Mouse (Mus musculus) limb, embryonic 12.5 days (tissue): ENCODE results near the gene Klhdc3. TPM values are rescaled to one million over a fixed set of nuclear protein-coding genes. Genes with fewer than 3 reads are reported as not detected.
A peak's percentile ranks its signal among the peaks of the same experiment; 100 is the strongest.

Source experiments
- ATAC-seq: fragments of 200-750 bp; cut with Nextera tagmentation; 2 replicates; pipeline ENCODE4 v1.8.0; 2017; ENCODE audit warnings: low read depth, moderate TSS enrichment; ENCODE audit not compliant: insufficient number of reproducible peaks, insufficient read depth, low FRiP score, low TSS enrichment
- H3K27ac ChIP-seq: fragments of 300-500 bp; sonication (generic); 2 replicates; pipeline ENCODE4 v1.5.1; 2016; ENCODE audit warnings: mild to moderate bottlenecking, moderate library complexity
- H3K27me3 ChIP-seq: fragments of 300-500 bp; sonication (generic); 2 replicates; pipeline ENCODE4 v1.6.1; 2016; ENCODE audit warnings: mild to moderate bottlenecking, moderate library complexity
- H3K36me3 ChIP-seq: fragments of 300-500 bp; sonication (generic); 2 replicates; pipeline ENCODE4 v1.6.1; 2016; ENCODE audit warnings: mild to moderate bottlenecking, moderate library complexity
- H3K4me1 ChIP-seq: fragments of 300-500 bp; sonication (generic); replicated peaks from 2 replicates; pipeline ENCODE4 v1.6.1; 2016
- H3K4me2 ChIP-seq: fragments of 300-500 bp; sonication (generic); 2 replicates; pipeline ENCODE4 v1.6.1; 2016; ENCODE audit warnings: mild to moderate bottlenecking, moderate library complexity
- H3K4me3 ChIP-seq: fragments of 300-500 bp; sonication (generic); replicated peaks from 2 replicates; pipeline ENCODE4 v1.5.1; 2016; ENCODE audit warnings: mild to moderate bottlenecking
- H3K9ac ChIP-seq: fragments of 300-500 bp; sonication (generic); replicated peaks from 2 replicates; pipeline ENCODE4 v1.6.1; 2016; ENCODE audit warnings: mild to moderate bottlenecking, moderate library complexity
- H3K9me3 ChIP-seq: fragments of 300-500 bp; sonication (generic); 2 replicates; pipeline ENCODE4 v1.6.1; 2016; ENCODE audit warnings: mild to moderate bottlenecking, moderate library complexity
- WGBS: fragments of 180-500 bp; shearing (Covaris S2); methylation state at CpG from one replicate; pipeline ENCODE4 v1.1.7; 2016; 5-methylcytosine and 5-hydroxymethylcytosine counted together
- polyA plus RNA-seq: library from polyadenylated mRNA; unstranded; fragments of >200 nt; fragmentation: Nextera tagmentation; extraction: Ambion mirVana; gene quantifications from 2 replicates; pipeline ENCODE4 v1.2.1, GENCODE M21; 2016

Gene Klhdc3
- polyA plus RNA-seq, 1 experiment from 2014 or later = 122 TPM

DNA sequence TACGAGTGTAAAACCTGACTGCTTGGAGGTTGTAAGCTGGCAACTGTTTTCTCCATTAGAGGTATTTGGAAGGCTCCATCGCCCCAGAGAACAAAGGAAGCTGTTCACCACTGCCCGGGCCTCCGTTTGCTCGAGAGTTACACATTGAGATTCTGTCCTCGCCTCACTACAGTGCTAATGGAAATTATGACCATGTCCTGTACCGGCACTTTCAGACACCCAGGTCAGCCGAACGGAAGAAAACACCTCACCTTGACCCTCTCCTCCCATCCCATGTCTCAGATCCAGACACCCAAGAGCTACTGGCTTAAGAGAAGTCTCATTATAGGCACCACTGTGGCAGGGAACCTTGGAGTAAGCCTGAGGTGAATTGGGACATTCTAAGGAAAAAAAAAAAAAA lies 33.1 kb upstream of the Klhdc3 start:
- no peak overlapping the region for H3K27ac ChIP-seq
- H3K9ac ChIP-seq = no peak overlapping the region
- no peaks in the 10 kb centered on the region for H3K9me3 ChIP-seq
- no peak overlapping the region for H3K4me3 ChIP-seq
- no peaks in the 10 kb centered on the region for H3K27me3 ChIP-seq
- peaks cover 51% of the 10 kb centered on the region for H3K36me3 ChIP-seq
- ATAC-seq = no peak
- H3K4me1 ChIP-seq = peaks cover 14% of the 10 kb centered on the region
- H3K4me2 ChIP-seq = no peak overlapping the region
- 90% methylated on average over 9 of the region's 9 CpGs for WGBS

- no peaks in the 10 kb centered on the region for H3K27me3 ChIP-seq
- H3K9ac ChIP-seq = peak overlapping the region; percentile 94
- H3K4me2 ChIP-seq = peak overlapping the region; percentile 99
- H3K4me1 ChIP-seq = peaks cover 14% of the 10 kb centered on the region
- no peak for ATAC-seq
- 76% methylated on average over 7 of the region's 7 CpGs for WGBS
- H3K9me3 ChIP-seq = no peaks in the 10 kb centered on the region
- peaks cover 40% of the 10 kb centered on the region for H3K36me3 ChIP-seq
- no peak overlapping the region for H3K27ac ChIP-seq
- peak overlapping the region; percentile 100 for H3K4me3 ChIP-seq
These were observed 31.7 kb upstream of the Klhdc3 start for GRCm38 (mm10) chr17:46712442-46712841.

DNA sequence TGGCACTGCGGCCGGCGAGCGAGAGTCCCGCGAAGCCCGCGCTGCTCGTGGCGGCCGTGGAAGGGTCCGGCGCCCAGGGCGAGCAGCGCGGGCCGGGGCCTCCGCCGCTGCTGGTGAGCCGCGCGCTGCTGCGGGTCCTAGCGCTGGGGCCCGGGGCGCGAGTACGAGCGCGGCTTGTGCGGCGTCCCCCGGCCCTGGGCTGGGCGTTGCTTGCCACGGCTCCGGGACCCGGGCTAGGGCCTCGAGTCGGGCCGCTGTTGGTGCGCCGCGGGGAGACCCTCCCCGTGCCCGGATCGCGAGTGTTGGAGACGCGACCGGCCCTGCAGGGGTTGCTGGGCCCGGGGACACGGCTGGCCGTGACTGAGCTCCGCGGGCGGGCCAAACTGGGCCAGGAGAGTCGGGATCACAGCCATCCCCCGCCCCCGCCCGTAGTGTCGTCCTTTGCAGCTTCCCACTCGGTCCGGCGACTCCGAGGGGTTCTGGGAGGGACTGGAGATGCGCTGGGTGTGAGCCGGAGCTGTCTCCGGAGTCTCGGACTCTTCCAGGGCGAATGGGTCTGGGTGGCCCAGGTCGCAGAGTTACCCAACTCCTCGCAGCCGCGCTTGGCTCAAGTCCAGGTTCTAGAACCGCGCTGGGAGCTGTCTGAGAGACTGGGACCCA lies 31.0 kb upstream of the Klhdc3 start:
- 0 out of 2 replicates have a peak, but pooled peaks have one; percentile 35 for ATAC-seq
- peaks cover 33% of the 10 kb centered on the region for H3K36me3 ChIP-seq
- WGBS = under 1% methylated on average over 76 of the region's 76 CpGs

DNA sequence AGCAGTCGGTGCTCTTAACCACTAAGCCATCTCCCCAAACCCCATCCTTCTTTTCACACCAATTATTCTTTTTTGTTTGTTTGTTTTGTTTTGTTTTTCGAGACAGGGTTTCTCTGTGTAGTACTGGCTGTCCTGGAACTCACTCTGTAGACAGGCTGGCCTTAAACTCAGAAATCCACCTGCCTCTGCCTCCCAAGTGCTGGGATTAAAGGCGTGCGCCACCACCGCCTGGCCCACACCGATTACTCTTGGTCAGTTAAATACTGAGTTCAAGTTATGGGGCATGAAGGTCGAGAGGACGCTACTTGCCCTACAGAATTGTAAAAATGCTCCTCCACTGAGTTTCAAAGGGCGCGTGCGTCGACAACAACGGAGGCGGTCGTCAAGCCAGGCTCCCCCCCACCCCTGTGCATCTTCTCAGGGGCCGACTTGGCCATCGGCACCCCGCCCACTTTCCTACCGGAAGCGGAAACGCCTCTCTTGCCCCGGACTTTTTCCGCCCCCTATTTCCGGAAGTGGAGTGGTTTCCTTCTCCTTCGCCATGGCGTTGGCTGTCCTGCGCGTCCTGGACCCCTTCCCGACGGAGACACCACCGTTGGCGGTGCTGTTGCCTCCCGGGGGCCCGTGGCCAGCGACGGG lies 30.4 kb upstream of the Klhdc3 start, which contains the start of gene Pex6:
TSS of gene Pex6 (plus strand) at position 505 of the 639 bp plus-strand sequence.
- Histone ChIP-seq H3K9me3 (no peaks in the 10 kb centered on the region), H3K4me3 (peak within 1 kb of the TSS; percentile 100), H3K27me3 (no peaks in the 10 kb centered on the region), H3K4me1 (peaks cover 19% of the 10 kb centered on the region), H3K27ac (peak within 1 kb of the TSS; percentile 78), H3K4me2 (peak within 1 kb of the TSS; percentile 99), H3K36me3 (peaks cover 27% of the 10 kb centered on the region), H3K9ac (peak within 1 kb of the TSS; percentile 94)
- WGBS = 8% methylated on average over 36 of the region's 36 CpGs
- ATAC-seq = peak; percentile 76; the same call in 1 of the 2 replicates

More for the DNA sequence above, 31.0 kb upstream of the Klhdc3 start:
- peak overlapping the region; percentile 94 for H3K9ac ChIP-seq
- H3K4me1 ChIP-seq = peaks cover 14% of the 10 kb centered on the region
- no peaks in the 10 kb centered on the region for H3K9me3 ChIP-seq
- H3K4me2 ChIP-seq = peak overlapping the region; percentile 99
- H3K27ac ChIP-seq = peak overlapping the region; percentile 78
- H3K4me3 ChIP-seq = peak overlapping the region; percentile 100
- no peaks in the 10 kb centered on the region for H3K27me3 ChIP-seq

- Histone ChIP-seq H3K27me3 (no peaks in the 10 kb centered on the region), H3K4me2 (peak overlapping the region; percentile 87; the same call in 1 of the 2 replicates), H3K4me3 (no peak overlapping the region), H3K36me3 (peaks cover under 1% of the 10 kb centered on the region; the same call in 1 of the 2 replicates), H3K9me3 (no peaks in the 10 kb centered on the region), H3K27ac (no peak overlapping the region), H3K4me1 (peaks cover 36% of the 10 kb centered on the region), H3K9ac (no peak overlapping the region)
- no peak for ATAC-seq
- WGBS = 92% methylated on average over 14 of the region's 14 CpGs
These were observed 25.8 kb upstream of the Klhdc3 start for GRCm38 (mm10) chr17:46706375-46707089.

DNA sequence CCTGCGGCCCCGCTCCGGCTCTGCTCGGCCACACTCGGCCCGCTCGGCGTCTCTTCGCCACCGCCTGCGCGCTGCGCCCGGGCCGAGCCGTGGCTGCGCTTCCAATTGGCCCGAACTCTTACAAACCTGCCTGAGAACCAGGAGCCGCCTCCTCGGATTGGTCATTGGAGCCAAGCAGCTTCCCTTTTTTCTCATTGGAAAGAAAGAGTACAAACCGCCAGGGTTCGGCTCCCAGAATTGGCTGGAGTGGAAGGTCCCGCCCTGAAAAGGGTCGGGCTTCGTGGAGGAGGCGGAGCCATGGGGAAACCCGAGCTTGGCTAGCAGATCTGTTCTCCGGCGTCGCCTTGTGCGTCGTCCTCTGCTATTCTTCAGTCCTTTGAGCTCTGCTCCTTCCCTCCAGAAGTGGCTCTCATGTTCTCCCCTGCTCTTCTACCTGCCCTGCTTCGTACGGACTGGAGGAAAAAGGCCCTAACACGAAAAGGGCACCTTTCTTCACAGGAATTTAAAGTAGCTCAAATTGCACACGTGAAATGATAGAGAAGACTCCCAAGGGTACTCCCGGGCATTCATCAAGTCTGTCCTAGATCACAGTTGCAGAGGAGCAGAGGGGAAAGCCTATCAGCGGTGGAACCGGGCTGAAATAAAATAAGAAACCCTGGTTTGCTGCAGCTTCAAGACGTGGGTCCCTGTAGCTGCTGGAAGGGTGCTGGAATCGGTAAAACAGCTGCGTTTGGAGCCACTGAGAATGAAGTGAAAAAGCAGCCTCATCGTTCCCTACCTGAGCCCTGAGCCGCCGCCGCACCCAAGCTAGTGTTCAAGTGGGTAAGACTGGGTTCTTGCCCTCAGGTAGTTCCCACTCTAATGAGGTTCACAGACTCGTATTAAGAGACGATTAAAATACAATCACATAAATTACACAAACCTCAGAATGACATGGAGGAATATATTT lies 24.4 kb upstream of the Klhdc3 start, which contains the start of gene Ppp2r5d:
TSS of gene Ppp2r5d (minus strand) at position 225 of the 949 bp plus-strand sequence.
- Histone ChIP-seq H3K36me3 (peaks cover 7% of the 10 kb centered on the region; the same call in 1 of the 2 replicates), H3K9ac (peak within 1 kb of the TSS; percentile 91), H3K9me3 (no peaks in the 10 kb centered on the region), H3K4me2 (peak within 1 kb of the TSS; percentile 87), H3K4me3 (peak within 1 kb of the TSS; percentile 89), H3K4me1 (peaks cover 36% of the 10 kb centered on the region), H3K27ac (peak within 1 kb of the TSS; percentile 93), H3K27me3 (no peaks in the 10 kb centered on the region)
- 1% methylated on average over 48 of the region's 48 CpGs for WGBS
- peak; percentile 94 for ATAC-seq

- ATAC-seq = peak; percentile 76
- Histone ChIP-seq H3K36me3 (peaks cover 16% of the 10 kb centered on the region), H3K4me1 (peaks cover 36% of the 10 kb centered on the region), H3K27me3 (no peaks in the 10 kb centered on the region), H3K4me2 (peak overlapping the region; percentile 87), H3K4me3 (peak overlapping the region; percentile 89), H3K9me3 (no peaks in the 10 kb centered on the region), H3K9ac (peak overlapping the region; percentile 91), H3K27ac (peak overlapping the region; percentile 93)
- 5% methylated on average over 40 of the region's 41 CpGs for WGBS
These were observed 23.5 kb upstream of the Klhdc3 start for GRCm38 (mm10) chr17:46703971-46704886.

- no peaks in the 10 kb centered on the region for H3K27me3 ChIP-seq
- no peak overlapping the region for H3K27ac ChIP-seq
- peak overlapping the region; percentile 91; the same call in 1 of the 2 replicates for H3K9ac ChIP-seq
- ATAC-seq = no peak
- H3K9me3 ChIP-seq = no peaks in the 10 kb centered on the region
- H3K4me3 ChIP-seq = 0 out of 2 replicates have a peak overlapping the region, but pooled peaks have one; percentile 89
- peaks cover 36% of the 10 kb centered on the region for H3K4me1 ChIP-seq
- H3K36me3 ChIP-seq = peaks cover 33% of the 10 kb centered on the region
- 88% methylated on average over 5 of the region's 5 CpGs for WGBS
- peak overlapping the region; percentile 87 for H3K4me2 ChIP-seq
These were observed 21.8 kb upstream of the Klhdc3 start for GRCm38 (mm10) chr17:46702506-46702905.

- Histone ChIP-seq H3K4me1 (peaks cover 36% of the 10 kb centered on the region), H3K4me2 (0 out of 2 replicates have a peak overlapping the region, but pooled peaks have one; percentile 87), H3K27ac (0 out of 2 replicates have a peak overlapping the region, but pooled peaks have one; percentile 7), H3K9ac (peak overlapping the region; percentile 24; the same call in 1 of the 2 replicates), H3K4me3 (no peak overlapping the region), H3K9me3 (no peaks in the 10 kb centered on the region), H3K36me3 (peaks cover 37% of the 10 kb centered on the region), H3K27me3 (no peaks in the 10 kb centered on the region)
- 87% methylated on average over 12 of the region's 12 CpGs for WGBS
- ATAC-seq = no peak
These were observed 21.4 kb upstream of the Klhdc3 start for GRCm38 (mm10) chr17:46702100-46702499.
